Mouse (Mus musculus) liver, embryonic 15.5 days (tissue): ENCODE measurements at regions not wholly inside any gene's neighbourhood (a gene's known extent, or its start where the extent isn't known, plus 50 kb on each side); places are given as distances from the start of the nearest gene placed in this dataset.
"Not testable (repeated sequence)": the region's sequence is repeated elsewhere in the genome, so short reads cannot be mapped to it uniquely, and the experiment has no call there.

Experiments
- ATAC-seq: fragments of 200-750 bp; cut with Nextera tagmentation; 2 replicates; pipeline ENCODE4 v1.8.0; 2017; ENCODE audit warnings: moderate number of reproducible peaks, mild to moderate bottlenecking, moderate library complexity; ENCODE audit not compliant: insufficient read depth
- H3K27ac ChIP-seq: fragments of 300-500 bp; sonication (generic); replicated peaks from 2 replicates; pipeline ENCODE4 v1.5.1; 2015; ENCODE audit warnings: mild to moderate bottlenecking, inconsistent platforms
- H3K27me3 ChIP-seq: fragments of 300-500 bp; sonication (generic); 2 replicates; pipeline ENCODE4 v1.6.1; 2015; ENCODE audit warnings: mild to moderate bottlenecking, inconsistent platforms
- H3K36me3 ChIP-seq: fragments of 300-500 bp; sonication (generic); replicated peaks from 2 replicates; pipeline ENCODE4 v1.6.1; 2015; ENCODE audit warnings: moderate library complexity, mild to moderate bottlenecking, inconsistent platforms
- H3K4me1 ChIP-seq: fragments of 300-500 bp; sonication (generic); replicated peaks from 2 replicates; pipeline ENCODE4 v1.6.1; 2015; ENCODE audit warnings: inconsistent platforms
- H3K4me2 ChIP-seq: fragments of 300-500 bp; sonication (generic); 2 replicates; pipeline ENCODE4 v1.6.1; 2015; ENCODE audit warnings: moderate library complexity, mild to moderate bottlenecking, inconsistent platforms
- H3K4me3 ChIP-seq: fragments of 300-500 bp; sonication (generic); replicated peaks from 2 replicates; pipeline ENCODE4 v1.5.1; 2015; ENCODE audit warnings: mild to moderate bottlenecking, inconsistent platforms
- H3K9ac ChIP-seq: fragments of 300-500 bp; sonication (generic); 2 replicates; pipeline ENCODE4 v1.6.1; 2015; ENCODE audit warnings: moderate library complexity, mild to moderate bottlenecking, inconsistent platforms
- H3K9me3 ChIP-seq: fragments of 300-500 bp; sonication (generic); replicated peaks from 2 replicates; pipeline ENCODE4 v1.6.1; 2016; ENCODE audit warnings: inconsistent platforms
- WGBS: fragments of 180-500 bp; shearing (Covaris S2); methylation state at CpG from one replicate; pipeline ENCODE4 v1.1.7; 2015; ENCODE audit warnings: mixed read lengths; ENCODE audit not compliant: insufficient replicate concordance; 5-methylcytosine and 5-hydroxymethylcytosine counted together

GRCm38 (mm10) chr6:19855476-19855875, 989.4 kb downstream of the Ankrd7 start:
- not testable (repeated sequence) for H3K9me3 ChIP-seq, H3K4me1 ChIP-seq, H3K27me3 ChIP-seq, H3K4me3 ChIP-seq, H3K36me3 ChIP-seq, H3K4me2 ChIP-seq, H3K27ac ChIP-seq, ATAC-seq, H3K9ac ChIP-seq
- WGBS: 60% methylated on average over 1 of the region's 1 CpGs

- Histone ChIP-seq H3K9ac (no peak overlapping the region), H3K4me2 (no peak overlapping the region), H3K9me3 (no peaks in the 10 kb centered on the region), H3K4me1 (no peaks in the 10 kb centered on the region), H3K4me3 (no peak overlapping the region), H3K27ac (no peak overlapping the region), H3K36me3 (no peaks in the 10 kb centered on the region), H3K27me3 (no peaks in the 10 kb centered on the region)
- no peak for ATAC-seq
- WGBS: 59% methylated on average over 2 of the region's 2 CpGs
Measured at GRCm38 (mm10) chr6:19864101-19864500, 998.0 kb downstream of the Ankrd7 start.

- no peak for ATAC-seq
- Histone ChIP-seq H3K9ac (no peak overlapping the region), H3K27me3 (no peaks in the 10 kb centered on the region), H3K4me3 (no peak overlapping the region), H3K9me3 (no peaks in the 10 kb centered on the region), H3K36me3 (no peaks in the 10 kb centered on the region), H3K4me2 (no peak overlapping the region), H3K27ac (no peak overlapping the region), H3K4me1 (no peaks in the 10 kb centered on the region)
- WGBS: 50% methylated on average over 1 of the region's 1 CpGs
Measured at GRCm38 (mm10) chr6:19869697-19870096, 1003.6 kb downstream of the Ankrd7 start.

GRCm38 (mm10) chr6:19911181-19911580, 1045.1 kb downstream of the Ankrd7 start:
- ATAC-seq: no peak
- Histone ChIP-seq H3K27me3 (no peaks in the 10 kb centered on the region), H3K36me3 (no peaks in the 10 kb centered on the region), H3K9me3 (no peaks in the 10 kb centered on the region), H3K4me3 (no peak overlapping the region), H3K27ac (no peak overlapping the region), H3K4me1 (no peaks in the 10 kb centered on the region), H3K4me2 (no peak overlapping the region), H3K9ac (no peak overlapping the region)
- WGBS: 55% methylated on average over 1 of the region's 1 CpGs

GRCm38 (mm10) chr6:19941784-19942183, 1075.7 kb downstream of the Ankrd7 start:
- not testable (repeated sequence) for H3K4me2 ChIP-seq, H3K4me1 ChIP-seq, H3K4me3 ChIP-seq, ATAC-seq, H3K27me3 ChIP-seq, H3K9me3 ChIP-seq, H3K9ac ChIP-seq, H3K36me3 ChIP-seq, H3K27ac ChIP-seq
- 70% methylated on average over 4 of the region's 4 CpGs for WGBS

- no peaks in the 10 kb centered on the region for H3K9me3 ChIP-seq
- no peak overlapping the region for H3K9ac ChIP-seq
- H3K4me3 ChIP-seq: no peak overlapping the region
- no peaks in the 10 kb centered on the region for H3K4me1 ChIP-seq
- no peak overlapping the region for H3K4me2 ChIP-seq
- H3K27me3 ChIP-seq: no peaks in the 10 kb centered on the region
- no peaks in the 10 kb centered on the region for H3K36me3 ChIP-seq
- no peak for ATAC-seq
- no peak overlapping the region for H3K27ac ChIP-seq
Measured at GRCm38 (mm10) chr6:19944334-19944733, 1078.2 kb downstream of the Ankrd7 start.

GRCm38 (mm10) chr6:19945693-19946092, 1079.6 kb downstream of the Ankrd7 start:
- Histone ChIP-seq H3K4me2 (no peak overlapping the region), H3K4me1 (no peaks in the 10 kb centered on the region), H3K27me3 (no peaks in the 10 kb centered on the region), H3K27ac (no peak overlapping the region), H3K4me3 (no peak overlapping the region), H3K9me3 (no peaks in the 10 kb centered on the region), H3K36me3 (no peaks in the 10 kb centered on the region), H3K9ac (no peak overlapping the region)
- ATAC-seq: no peak
- 55% methylated on average over 4 of the region's 4 CpGs for WGBS

GRCm38 (mm10) chr6:19975898-19976297, 1109.8 kb downstream of the Ankrd7 start:
- no peak overlapping the region for H3K4me3 ChIP-seq
- H3K9me3 ChIP-seq: no peaks in the 10 kb centered on the region
- H3K36me3 ChIP-seq: no peaks in the 10 kb centered on the region
- H3K9ac ChIP-seq: no peak overlapping the region
- ATAC-seq: no peak
- no peak overlapping the region for H3K27ac ChIP-seq
- H3K27me3 ChIP-seq: no peaks in the 10 kb centered on the region
- WGBS: 9% methylated on average over 1 of the region's 1 CpGs
- no peaks in the 10 kb centered on the region for H3K4me1 ChIP-seq
- no peak overlapping the region for H3K4me2 ChIP-seq

- 16% methylated on average over 1 of the region's 1 CpGs for whole genome bisulfite sequencing
- Histone ChIP-seq H3K4me2 (no peak overlapping the region), H3K27ac (no peak overlapping the region), H3K9ac (no peak overlapping the region), H3K9me3 (no peaks in the 10 kb centered on the region), H3K27me3 (no peaks in the 10 kb centered on the region), H3K36me3 (no peaks in the 10 kb centered on the region), H3K4me3 (no peak overlapping the region), H3K4me1 (no peaks in the 10 kb centered on the region)
- no peak for ATAC-seq
Measured at GRCm38 (mm10) chr6:19991829-19992228, 1125.7 kb downstream of the Ankrd7 start.

GRCm38 (mm10) chr6:20028466-20028865, 1162.3 kb downstream of the Ankrd7 start:
- H3K36me3 ChIP-seq: no peaks in the 10 kb centered on the region
- H3K4me3 ChIP-seq: no peak overlapping the region
- H3K9ac ChIP-seq: no peak overlapping the region
- H3K9me3 ChIP-seq: no peaks in the 10 kb centered on the region
- H3K27ac ChIP-seq: no peak overlapping the region
- no peaks in the 10 kb centered on the region for H3K27me3 ChIP-seq
- ATAC-seq: peak; percentile 57
- no peaks in the 10 kb centered on the region for H3K4me1 ChIP-seq
- no peak overlapping the region for H3K4me2 ChIP-seq

- Histone ChIP-seq H3K4me3 (no peak overlapping the region), H3K9ac (no peak overlapping the region), H3K9me3 (no peaks in the 10 kb centered on the region), H3K27me3 (no peaks in the 10 kb centered on the region), H3K4me2 (no peak overlapping the region), H3K4me1 (no peaks in the 10 kb centered on the region), H3K36me3 (no peaks in the 10 kb centered on the region), H3K27ac (no peak overlapping the region)
- 15% methylated on average over 1 of the region's 1 CpGs for WGBS
- ATAC-seq: no peak
Measured at GRCm38 (mm10) chr6:20037769-20038168, 1171.7 kb downstream of the Ankrd7 start.

GRCm38 (mm10) chr6:20078666-20079065, 1136.6 kb upstream of the Kcnd2 start:
- Histone ChIP-seq H3K9ac (no peak overlapping the region), H3K9me3 (no peaks in the 10 kb centered on the region), H3K27me3 (no peaks in the 10 kb centered on the region), H3K27ac (no peak overlapping the region), H3K36me3 (no peaks in the 10 kb centered on the region), H3K4me1 (no peaks in the 10 kb centered on the region), H3K4me3 (no peak overlapping the region), H3K4me2 (no peak overlapping the region)
- ATAC-seq: no peak
